Mouse (Mus musculus) ES-Bruce4 (cell line): ENCODE results near the gene Upp2. TPM values are rescaled to one million over a fixed set of nuclear protein-coding genes. Genes with fewer than 3 reads are reported as not detected.

Experiments used
- H3K27ac ChIP-seq: 2 replicates; pipeline ENCODE4 v1.5.1; 2012; ENCODE audit warnings: low read length, inconsistent platforms; ENCODE audit not compliant: insufficient read depth
- H3K27me3 ChIP-seq: 2 replicates; pipeline ENCODE4 v1.6.1; 2012; ENCODE audit warnings: mild to moderate bottlenecking, low read length, inconsistent platforms; ENCODE audit not compliant: control insufficient read depth, poor library complexity, insufficient read depth, severe bottlenecking
- H3K36me3 ChIP-seq: 2 replicates; pipeline ENCODE4 v1.6.1; 2012; ENCODE audit warnings: inconsistent platforms, mild to moderate bottlenecking, low read length, moderate library complexity; ENCODE audit not compliant: control insufficient read depth, poor library complexity, insufficient read depth, severe bottlenecking
- H3K4me1 ChIP-seq: one replicate; pipeline ENCODE4 v1.8.1; 2011; ENCODE audit warnings: low read length; ENCODE audit not compliant: control insufficient read depth, insufficient read depth
- H3K4me3 ChIP-seq: 2 replicates; pipeline ENCODE4 v1.5.1; 2011; ENCODE audit warnings: low read depth, mild to moderate bottlenecking, low read length
- H3K9ac ChIP-seq: 2 replicates; pipeline ENCODE4 v1.6.1; 2012; ENCODE audit warnings: low read depth, mild to moderate bottlenecking, inconsistent platforms; ENCODE audit not compliant: poor library complexity, severe bottlenecking
- H3K9me3 ChIP-seq: replicated peaks from 2 replicates; pipeline ENCODE4 v1.6.1; 2012; ENCODE audit warnings: mild to moderate bottlenecking, low read length, inconsistent platforms; ENCODE audit not compliant: control insufficient read depth, poor library complexity, insufficient read depth, severe bottlenecking
- CTCF ChIP-seq: IDR thresholded peaks from one replicate; pipeline ENCODE4 v1.8.1; 2011; ENCODE audit warnings: low read depth, low read length
- EP300 ChIP-seq: IDR thresholded peaks from 2 replicates; pipeline ENCODE4 v1.6.1; 2011; ENCODE audit warnings: low read depth, low read length; ENCODE audit not compliant: insufficient read depth
- POLR2A ChIP-seq: IDR thresholded peaks from one replicate; pipeline ENCODE4 v1.8.1; 2011; ENCODE audit warnings: low read length; ENCODE audit not compliant: insufficient read depth
- polyA plus RNA-seq: library from polyadenylated mRNA; stranded (reverse); fragments of >200 nt; gene quantifications from 2 replicates; pipeline ENCODE4 v1.2.4, GENCODE M21; 2011; ENCODE audit warnings: low read depth; ENCODE audit not compliant: missing spikeins, insufficient read depth, insufficient read length

Gene Upp2
- polyA plus RNA-seq, 1 experiment: not detected

GRCm38 (mm10) chr2:58743446-58743845 lies 176.3 kb downstream of the Upp2 start:
- Histone ChIP-seq H3K4me1 (no peaks in the 10 kb centered on the region), H3K27me3 (no peaks in the 10 kb centered on the region; the same call in 1 of the 2 replicates), H3K36me3 (no peaks in the 10 kb centered on the region), H3K4me3 (no peak overlapping the region), H3K27ac (no peak overlapping the region), H3K9ac (no peak overlapping the region), H3K9me3 (no peaks in the 10 kb centered on the region)
- TF ChIP-seq EP300: no peak
- TF ChIP-seq POLR2A: no peak
- no peak for TF ChIP-seq CTCF

- Histone ChIP-seq H3K27ac (no peak overlapping the region), H3K27me3 (no peaks in the 10 kb centered on the region; the same call in 1 of the 2 replicates), H3K4me3 (no peak overlapping the region), H3K9me3 (no peaks in the 10 kb centered on the region), H3K36me3 (no peaks in the 10 kb centered on the region), H3K9ac (no peak overlapping the region), H3K4me1 (no peaks in the 10 kb centered on the region)
- no peak for TF ChIP-seq POLR2A
- no peak for TF ChIP-seq CTCF
- TF ChIP-seq EP300: no peak
These were observed 180.6 kb downstream of the Upp2 start for GRCm38 (mm10) chr2:58747483-58748229.

GRCm38 (mm10) chr2:58748296-58748695 lies 181.2 kb downstream of the Upp2 start:
- H3K27me3 ChIP-seq: no peaks in the 10 kb centered on the region; the same call in 1 of the 2 replicates
- TF ChIP-seq POLR2A: no peak
- TF ChIP-seq EP300: no peak
- no peak for TF ChIP-seq CTCF

GRCm38 (mm10) chr2:58752891-58753290 lies 185.8 kb downstream of the Upp2 start:
- H3K27me3 ChIP-seq: no peaks in the 10 kb centered on the region
- no peak for TF ChIP-seq CTCF
- TF ChIP-seq POLR2A: no peak
- TF ChIP-seq EP300: no peak

More at GRCm38 (mm10) chr2:58748296-58748695, 181.2 kb downstream of the Upp2 start:
- Histone ChIP-seq H3K4me1 (no peaks in the 10 kb centered on the region), H3K9ac (no peak overlapping the region), H3K9me3 (no peaks in the 10 kb centered on the region), H3K27ac (no peak overlapping the region), H3K36me3 (no peaks in the 10 kb centered on the region), H3K4me3 (no peak overlapping the region)

GRCm38 (mm10) chr2:58754736-58755135 lies 187.6 kb downstream of the Upp2 start:
- Histone ChIP-seq H3K9me3 (no peaks in the 10 kb centered on the region), H3K4me1 (no peaks in the 10 kb centered on the region), H3K27ac (no peak overlapping the region), H3K9ac (no peak overlapping the region), H3K4me3 (no peak overlapping the region), H3K36me3 (no peaks in the 10 kb centered on the region), H3K27me3 (no peaks in the 10 kb centered on the region)
- TF ChIP-seq POLR2A (no peak), EP300 (no peak), CTCF (no peak)

More at GRCm38 (mm10) chr2:58752891-58753290, 185.8 kb downstream of the Upp2 start:
- no peak overlapping the region for H3K4me3 ChIP-seq
- no peaks in the 10 kb centered on the region for H3K4me1 ChIP-seq
- no peak overlapping the region for H3K9ac ChIP-seq
- no peaks in the 10 kb centered on the region for H3K9me3 ChIP-seq
- H3K27ac ChIP-seq: no peak overlapping the region
- no peaks in the 10 kb centered on the region for H3K36me3 ChIP-seq

- TF ChIP-seq CTCF (no peak), EP300 (no peak), POLR2A (no peak)
- H3K27ac ChIP-seq: no peak overlapping the region
- no peaks in the 10 kb centered on the region for H3K36me3 ChIP-seq
- H3K4me1 ChIP-seq: no peaks in the 10 kb centered on the region
- peaks cover 2% of the 10 kb centered on the region; the same call in 1 of the 2 replicates for H3K27me3 ChIP-seq
- no peak overlapping the region for H3K4me3 ChIP-seq
- no peak overlapping the region for H3K9ac ChIP-seq
- H3K9me3 ChIP-seq: no peaks in the 10 kb centered on the region
These were observed 191.0 kb downstream of the Upp2 start for GRCm38 (mm10) chr2:58758081-58758480.
